Mouse (Mus musculus): ENCODE data around the gene Cngb1.

Cngb1 gene

DNA sequence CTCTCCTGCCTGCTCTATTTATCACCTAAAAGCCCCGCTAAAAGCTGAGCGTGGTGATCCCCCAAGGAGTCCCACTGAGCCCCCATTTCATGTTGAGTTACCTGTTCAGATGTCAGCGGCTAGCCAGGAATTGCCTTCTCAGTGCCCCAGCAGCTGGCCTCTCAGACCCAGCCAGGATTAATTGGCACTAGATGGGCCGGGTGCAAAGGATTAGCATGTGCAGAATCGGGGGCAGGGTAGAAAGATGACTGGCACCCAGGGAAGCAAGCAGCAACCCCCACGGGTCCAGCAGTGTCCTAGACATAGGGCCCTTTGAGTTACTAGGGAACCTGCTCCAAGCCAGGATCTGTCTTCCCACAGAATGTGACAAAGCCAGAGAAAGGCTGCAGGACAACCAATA, at the start of gene Cngb1:
Cngb1 (minus strand) TSS at position 155 of the 400 bp plus-strand sequence.
- no peak for DNase-seq (ENCODE audit: low spot score in 2 of 2)

DNA sequence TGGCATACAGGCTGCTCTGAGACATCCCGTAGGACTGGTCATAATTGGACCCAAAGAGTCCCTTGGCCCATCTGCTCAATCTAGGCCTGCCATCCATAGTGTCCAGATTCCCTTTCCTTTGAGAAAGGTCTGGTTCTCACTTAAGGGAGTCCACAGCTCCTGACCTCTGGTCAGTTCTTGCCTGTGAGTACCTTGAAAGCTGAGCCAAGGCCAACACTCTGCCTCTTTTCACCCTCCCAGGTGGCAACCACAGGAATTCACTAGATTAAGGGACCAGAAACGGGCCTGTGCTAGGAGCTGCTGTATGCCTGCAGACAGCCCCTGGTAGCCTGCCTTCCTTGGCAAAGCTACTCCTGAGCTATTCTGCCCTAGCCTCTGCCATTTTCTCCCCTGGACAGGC, 48.2 kb upstream of the Cngb1 start:
- no peak for DNase-seq (ENCODE audit: low spot score in 2 of 2)

DNA sequence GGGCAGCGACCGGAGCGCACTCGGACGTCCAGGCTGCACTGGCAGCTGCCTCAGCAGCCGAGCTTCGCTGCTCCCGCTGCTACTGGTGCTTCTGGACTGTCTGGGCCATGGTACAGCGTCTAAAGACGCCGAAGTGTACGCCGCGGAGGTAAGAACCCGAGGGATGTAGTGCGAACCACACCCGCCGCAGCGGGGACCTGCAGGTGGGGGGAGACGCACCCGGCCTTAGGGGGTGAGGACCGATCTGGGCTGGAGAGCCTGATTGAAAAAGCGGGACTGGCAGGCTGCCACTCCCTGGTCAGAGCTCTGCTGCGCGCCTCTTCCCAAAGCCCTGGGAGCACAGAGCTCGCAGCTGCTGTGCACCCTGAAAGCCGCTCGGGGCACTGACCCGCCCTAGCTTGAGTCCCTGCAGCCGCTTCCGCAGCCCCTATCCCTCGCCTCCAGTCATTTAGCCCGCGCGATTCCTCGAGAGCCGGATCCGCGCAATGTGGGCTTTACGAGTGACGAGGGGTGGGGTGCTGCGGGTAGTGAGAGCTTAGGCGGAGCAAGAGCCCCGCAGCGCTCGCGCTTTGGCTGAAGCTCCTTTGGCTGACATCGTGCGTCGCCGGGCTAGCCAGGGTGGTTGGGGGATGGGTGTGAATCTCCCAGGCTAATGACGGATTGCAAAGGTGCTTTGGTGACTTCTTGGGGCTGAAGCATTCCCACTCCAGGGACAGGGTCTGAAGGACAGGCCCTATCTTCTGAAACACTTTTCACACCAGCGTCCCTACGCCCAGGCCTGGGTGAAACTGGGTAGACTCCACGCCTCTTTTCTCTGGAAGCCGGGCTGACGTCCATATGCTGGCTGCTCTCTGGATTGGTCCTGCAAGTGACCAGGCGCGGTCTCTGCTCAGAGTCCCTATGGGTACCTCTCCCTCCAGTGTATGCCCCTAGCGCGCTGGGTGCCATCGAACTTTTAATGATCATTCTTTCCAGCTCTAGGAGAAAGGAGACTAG, 46.8 kb upstream of the Cngb1 start:
- DNase-seq (ENCODE audit: low spot score in 2 of 2) = peak; percentile 62 to 64

DNA sequence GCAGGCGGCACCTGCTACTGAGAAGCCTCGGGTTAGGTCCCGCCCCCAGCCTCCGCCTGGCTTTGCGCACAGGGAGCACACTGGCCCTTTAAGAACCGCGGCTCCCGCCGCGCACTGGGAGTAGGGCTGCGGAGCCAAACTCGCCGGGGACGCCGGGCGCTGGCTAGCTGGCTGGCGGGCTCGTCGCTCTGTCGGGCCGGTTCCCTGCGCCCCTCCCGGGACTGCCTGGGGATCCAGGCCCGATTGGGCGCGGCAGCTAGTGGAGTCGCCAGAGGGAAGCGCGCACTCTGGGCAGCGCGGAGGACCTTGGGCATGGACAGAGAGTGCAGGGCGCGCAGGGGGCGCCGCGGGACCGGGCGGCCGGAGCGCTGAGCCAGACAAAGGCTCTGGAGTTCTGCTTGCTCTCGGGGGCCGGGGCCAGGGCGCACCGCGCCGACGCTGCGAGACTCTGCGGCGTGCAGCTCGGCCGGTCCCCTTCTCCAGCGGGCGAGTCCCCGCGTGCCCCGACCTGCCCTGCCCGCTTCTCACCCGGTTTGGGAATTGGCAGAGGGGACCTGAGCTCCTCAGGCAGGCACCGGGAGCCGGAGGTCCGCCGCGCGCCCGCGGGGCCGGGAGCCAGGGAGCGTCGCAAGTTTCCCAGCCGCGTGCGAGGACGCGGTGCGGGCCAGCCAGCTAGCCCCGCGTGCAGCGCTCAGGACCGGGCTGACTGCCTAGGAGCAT, 45.9 kb upstream of the Cngb1 start, which contains the start of gene Mmp15:
Mmp15 (plus strand) TSS at position 118 of the 720 bp plus-strand sequence.
- DNase-seq (ENCODE audit: low spot score in 2 of 2) = peak; percentile 82

DNA sequence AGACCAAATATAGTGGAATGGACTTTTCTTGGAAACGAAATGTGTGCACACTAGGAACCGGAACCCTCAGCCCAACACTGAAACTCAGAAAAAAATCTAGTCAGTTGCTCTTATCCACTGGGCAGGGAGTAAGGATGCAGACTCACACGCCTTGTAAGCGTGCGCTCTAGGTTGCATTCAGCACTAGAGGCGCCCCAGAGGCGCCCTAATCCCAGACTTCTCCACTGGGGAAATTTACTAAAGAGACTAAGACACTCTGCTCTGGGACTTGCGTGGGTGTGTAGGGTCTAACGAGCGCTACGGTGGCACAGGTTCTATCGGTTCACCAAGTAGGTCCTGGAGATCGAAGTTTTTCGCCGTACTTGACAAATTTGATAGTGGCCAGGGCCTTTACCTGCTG, 45.1 kb upstream of the Cngb1 start:
- DNase-seq (ENCODE audit: low spot score in 2 of 2) = no peak

DNA sequence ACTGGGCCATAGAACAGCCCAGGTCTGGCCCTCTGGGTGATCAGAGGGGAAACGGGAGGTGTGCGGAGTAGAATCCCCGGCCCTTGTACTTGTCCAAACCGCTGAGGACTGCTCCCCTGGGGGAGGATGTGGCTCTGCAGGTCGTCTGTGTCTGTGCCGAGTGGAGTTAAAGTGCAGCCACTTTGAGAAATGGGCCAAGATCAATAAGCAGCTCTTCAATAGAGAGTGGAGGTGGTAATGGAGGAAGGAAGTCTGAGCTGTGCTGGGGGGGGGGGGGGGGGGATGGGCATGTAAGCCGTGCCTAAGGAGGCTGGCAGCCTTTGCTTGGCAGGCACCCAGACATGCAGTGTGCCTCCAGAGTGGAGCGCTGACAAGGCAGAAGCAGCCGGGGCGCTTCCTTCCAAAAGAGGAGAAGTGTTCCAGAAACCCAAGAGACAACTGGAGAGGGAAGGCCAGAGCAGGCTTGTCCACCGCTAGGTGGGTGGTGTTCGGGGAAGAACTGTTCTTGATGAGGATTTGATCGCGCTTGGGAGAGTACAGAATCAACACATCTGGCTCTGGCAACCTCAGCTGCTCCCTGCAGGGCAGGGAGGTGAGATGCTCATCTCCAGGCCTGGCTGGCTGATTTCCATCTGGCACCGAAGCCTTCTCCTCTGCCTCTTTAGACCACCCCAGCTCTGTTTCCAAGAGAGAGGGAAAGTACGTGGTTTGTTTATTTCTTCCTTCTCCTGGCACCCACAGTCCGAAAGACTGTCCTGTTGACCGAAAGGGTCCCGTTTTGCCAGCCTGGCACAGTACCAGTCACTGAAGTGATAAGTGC, 42.6 kb upstream of the Cngb1 start:
- DNase-seq (ENCODE audit: low spot score in 2 of 2) = peak; percentile 93 to 94

DNA sequence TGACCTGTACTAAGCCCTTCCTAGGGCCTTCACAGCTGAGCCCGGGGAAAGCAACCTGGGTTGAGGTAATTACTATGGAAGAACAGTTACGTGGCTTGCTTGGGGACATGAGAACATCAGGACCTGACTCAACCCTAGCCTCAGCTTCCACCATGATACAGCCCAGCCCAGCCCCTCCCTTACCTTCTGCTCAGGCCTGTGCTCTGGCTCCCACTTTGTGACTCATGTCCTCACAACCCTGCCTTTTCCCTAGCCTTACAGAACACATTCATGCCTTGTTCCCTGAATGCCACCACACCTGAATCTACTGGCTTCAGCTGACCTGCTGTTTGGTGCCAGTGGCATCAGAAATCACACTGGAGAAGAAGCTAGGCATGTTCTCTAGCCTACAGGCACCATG, 42.0 kb upstream of the Cngb1 start:
- DNase-seq (ENCODE audit: low spot score in 2 of 2) = no peak

DNA sequence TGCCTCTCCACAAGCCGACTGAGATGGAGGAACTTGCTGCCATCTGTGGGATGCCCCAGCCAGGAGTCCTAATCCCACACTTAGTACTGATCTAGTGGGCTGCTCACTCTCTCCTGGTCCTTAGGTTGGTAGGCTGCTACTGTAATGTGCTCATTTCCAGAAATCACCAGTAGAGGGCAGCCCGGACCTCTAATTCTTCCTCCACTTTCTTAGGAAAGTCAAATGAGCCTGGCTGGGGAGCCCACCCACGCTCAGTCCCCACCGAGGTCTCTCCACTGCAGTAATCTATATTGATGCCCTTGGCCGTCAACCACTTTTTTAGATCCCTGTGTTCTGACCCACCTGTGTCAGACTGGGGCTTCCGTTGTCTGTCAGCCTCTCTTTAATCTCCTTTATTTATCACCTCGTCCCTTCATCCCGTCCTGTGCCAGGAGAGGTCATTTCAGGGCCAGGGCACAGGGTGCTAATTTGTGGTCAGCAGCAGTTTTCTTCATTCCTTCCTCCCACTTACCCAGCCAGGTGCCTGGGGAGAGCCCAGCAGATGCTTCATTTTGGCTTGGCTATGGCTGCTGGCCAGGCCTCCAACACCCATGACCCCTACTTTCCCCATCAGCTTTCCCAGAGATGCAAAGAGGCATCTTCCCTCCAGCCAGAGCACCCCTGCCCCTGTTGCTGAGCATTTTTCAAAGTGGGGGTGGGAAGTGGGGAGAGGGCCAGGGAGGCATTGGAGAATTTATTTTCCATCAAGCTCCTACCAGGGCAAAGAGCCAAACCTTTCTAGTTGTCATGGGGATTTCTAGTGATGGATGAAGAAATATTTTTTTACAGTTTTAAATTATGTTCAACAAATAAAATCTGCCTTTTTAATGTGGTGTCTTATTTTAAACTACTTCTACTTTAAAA, 40.5 kb upstream of the Cngb1 start:
- DNase-seq (ENCODE audit: low spot score in 2 of 2) = peak; percentile 89

DNA sequence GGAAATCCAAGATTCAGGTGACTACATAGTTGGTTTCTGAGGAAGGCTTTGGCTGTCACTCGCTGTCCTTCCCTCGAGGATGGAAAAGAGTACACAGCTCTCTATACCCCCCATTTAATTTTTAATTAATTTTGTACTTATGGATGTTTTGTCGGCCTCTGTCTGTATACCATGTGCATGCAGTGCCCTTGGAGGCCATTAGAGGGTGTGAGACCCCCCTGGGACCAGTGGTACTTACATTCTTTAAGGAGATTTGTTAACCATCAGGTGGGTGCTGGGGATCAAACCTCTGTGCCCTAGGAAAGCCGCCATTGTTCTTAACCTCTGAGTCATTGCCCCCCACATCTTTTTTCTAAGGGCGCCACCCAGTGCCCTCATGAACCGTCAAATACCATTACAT, 38.3 kb upstream of the Cngb1 start:
- DNase-seq (ENCODE audit: low spot score in 2 of 2) = no peak

DNA sequence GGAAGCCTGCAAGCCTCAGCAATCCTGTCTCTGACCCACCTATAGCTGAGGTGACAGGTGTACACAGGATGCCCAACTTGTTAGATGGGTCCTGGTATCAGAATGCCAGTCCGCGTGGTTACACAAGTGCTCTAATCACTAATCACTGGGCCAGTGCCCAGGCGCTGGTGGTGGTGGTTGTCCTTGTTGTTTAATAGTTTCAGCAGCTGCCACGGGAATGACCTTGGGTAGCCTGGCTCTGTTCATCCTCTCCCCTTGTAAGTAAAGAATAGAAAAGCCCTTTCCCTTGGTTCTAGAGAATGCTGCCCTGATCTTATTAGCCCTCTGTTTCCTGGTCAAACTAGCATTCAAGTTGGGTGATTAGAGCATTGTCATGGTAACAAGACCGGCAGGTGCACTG, 35.3 kb upstream of the Cngb1 start:
- DNase-seq (ENCODE audit: low spot score in 2 of 2) = no peak

DNA sequence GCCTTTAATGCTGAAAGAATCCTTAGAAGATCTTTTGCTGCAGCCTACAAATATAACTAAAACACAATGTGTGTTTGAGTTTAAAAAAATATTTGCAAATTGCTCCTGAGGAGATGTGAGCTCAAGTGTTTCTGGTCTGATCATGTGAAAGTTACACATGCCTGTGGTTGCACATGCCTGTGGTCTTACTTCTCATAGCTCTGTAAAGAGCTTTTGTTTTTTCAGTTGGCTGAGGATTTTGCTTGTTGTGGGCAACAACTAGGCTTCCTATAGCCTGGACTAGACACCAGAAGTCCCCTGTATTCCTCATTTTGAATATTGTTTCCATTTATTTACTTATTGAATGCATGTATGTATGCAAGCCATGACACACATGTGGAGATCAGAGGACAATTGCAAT, 30.0 kb upstream of the Cngb1 start:
- DNase-seq (ENCODE audit: low spot score in 2 of 2) = no peak

DNA sequence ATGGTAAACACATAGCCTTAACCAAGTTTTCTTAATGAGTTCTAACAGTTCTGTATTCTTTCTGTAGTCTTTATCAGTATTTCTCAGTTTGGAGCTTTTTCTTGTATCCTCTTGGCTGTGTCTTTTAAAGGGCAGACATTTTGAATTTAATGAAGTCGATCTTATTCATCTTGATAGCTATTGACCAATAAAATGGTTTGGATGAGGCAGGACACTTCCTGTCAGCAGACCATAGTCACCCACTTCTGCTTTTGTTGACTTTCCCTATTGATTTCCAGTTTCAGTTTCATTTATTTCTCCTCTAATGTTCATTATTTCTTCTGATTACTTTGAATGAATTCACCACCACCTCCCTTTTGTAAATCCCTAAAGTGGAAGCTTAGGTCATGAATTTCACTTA, 29.3 kb upstream of the Cngb1 start:
- DNase-seq (ENCODE audit: low spot score in 2 of 2) = no peak

DNA sequence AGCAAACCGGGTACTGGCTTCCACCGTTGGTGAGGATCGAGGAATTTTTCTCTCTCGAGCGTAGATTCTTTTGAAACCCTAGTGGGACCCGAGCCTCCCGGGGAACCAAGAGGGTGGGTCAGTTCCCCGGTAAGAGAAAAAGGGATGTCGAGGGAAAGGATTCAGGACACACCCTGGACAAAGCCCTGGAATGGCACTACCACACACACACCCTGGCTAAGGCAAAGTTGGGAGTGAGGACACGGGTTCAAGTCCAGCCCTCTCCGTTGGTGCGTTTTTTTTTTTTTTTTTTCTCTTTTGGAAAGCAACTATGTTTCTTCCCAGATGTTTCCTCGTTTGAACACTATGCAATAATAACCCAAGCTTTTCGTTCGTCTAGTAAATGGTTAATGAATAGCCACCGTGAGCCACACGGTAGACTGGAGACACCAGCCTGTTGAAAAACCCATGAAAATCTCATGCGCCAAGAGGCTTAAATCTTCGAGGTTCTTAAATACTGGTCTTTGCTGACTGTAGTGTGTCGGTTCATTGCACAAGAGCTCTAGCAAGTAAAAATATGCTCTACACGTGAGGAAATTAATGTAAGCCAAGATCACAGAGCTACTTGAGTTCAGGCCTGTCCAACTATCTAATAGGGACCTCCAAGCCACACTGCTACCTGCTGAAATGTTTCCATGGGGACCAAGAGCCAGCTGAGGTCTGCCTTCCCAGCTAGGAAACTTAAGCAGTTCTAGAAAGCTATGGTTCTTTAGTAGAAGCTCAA, 26.2 kb upstream of the Cngb1 start:
- DNase-seq (ENCODE audit: low spot score in 2 of 2) = no peak

DNA sequence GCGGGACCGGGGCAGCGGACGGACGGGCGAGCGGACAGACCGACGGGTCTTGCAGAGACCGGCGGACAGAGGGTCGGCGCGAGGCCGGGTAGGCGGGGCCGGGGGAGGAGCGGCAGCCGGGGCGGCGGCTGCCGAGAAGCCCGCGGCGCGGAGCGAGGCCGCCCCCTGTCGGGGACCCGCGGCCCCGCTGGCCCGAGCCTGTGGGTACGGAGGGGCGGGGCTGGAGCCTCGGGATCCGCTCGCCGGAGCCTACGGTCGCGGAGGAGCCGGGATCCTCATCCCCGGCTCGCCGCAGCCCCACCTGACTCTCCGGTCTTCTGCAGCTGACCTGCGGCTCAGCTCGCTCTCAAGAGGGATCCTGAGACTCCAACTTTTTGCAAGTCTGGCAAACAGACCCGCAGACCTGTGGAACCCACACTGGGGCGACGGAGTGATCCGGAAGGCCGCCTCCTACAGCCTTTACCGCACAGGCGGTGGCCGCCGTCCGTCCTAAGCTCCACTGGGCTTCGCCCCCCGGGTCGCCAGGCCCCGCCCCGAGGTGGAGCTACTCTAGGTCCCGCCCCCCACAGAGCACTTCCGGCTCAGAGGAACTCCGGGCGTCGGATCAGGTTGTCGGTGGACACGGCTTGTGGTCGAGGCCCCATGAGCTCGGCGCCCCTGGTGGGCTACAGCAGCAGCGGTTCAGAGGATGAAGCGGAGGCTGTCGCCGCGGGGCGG, 25.5 kb upstream of the Cngb1 start, which contains the start of the genes Zfp319 and Usb1:
Zfp319 (minus strand) TSS at position 231 of the 717 bp plus-strand sequence.
Usb1 (plus strand) TSS at position 565 of the 717 bp plus-strand sequence.
- DNase-seq (ENCODE audit: low spot score in 2 of 2) = peak; percentile 96

DNA sequence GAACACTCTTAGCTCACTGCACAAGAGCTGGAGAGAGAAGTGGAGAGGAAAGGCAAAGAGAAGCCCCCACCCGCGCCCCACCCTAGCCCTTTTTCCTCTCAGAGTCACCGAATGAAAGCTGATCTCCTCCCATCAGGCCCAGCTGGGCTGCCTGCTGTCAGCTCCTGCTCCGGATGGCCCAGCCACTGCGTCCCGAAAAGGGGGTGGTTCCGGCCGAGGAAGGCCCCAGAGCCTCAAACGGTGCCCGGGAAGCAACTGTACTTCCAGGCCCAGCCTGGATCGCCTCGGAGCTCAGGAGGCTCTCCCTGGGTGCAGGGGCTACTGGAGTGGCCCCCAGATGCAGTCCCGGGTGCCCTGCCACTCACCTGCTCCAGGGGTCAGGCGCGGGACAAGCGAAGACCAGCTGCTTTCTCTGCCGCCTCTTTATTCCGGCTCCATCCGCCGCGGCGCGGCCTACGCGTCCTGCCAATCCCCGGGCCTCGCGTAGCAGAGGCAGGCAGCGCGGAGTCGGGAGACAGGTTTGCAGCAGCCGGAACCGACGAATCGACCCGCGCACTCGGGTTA, 24.9 kb upstream of the Cngb1 start:
- no peak for DNase-seq (ENCODE audit: low spot score in 2 of 2)

DNA sequence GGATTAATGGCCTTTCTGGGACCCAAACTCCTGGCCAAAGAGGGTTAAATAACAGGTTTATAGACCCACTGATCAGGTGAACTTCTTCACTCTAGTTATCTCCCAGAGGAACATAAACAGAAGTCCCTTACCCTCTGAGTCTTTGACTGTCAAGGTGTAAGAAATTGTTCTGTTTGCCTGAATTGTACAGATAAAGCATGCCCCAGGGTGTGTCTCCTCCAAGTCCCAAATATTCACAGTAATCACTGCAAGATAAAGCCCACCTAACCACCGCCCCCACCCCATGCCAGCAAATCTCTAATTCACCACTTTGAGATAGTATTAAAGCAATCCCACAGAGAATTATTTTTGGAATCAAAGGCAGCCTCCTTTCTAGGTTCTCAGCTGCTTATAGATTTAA, 24.0 kb upstream of the Cngb1 start:
- DNase-seq (ENCODE audit: low spot score in 2 of 2) = no peak

DNA sequence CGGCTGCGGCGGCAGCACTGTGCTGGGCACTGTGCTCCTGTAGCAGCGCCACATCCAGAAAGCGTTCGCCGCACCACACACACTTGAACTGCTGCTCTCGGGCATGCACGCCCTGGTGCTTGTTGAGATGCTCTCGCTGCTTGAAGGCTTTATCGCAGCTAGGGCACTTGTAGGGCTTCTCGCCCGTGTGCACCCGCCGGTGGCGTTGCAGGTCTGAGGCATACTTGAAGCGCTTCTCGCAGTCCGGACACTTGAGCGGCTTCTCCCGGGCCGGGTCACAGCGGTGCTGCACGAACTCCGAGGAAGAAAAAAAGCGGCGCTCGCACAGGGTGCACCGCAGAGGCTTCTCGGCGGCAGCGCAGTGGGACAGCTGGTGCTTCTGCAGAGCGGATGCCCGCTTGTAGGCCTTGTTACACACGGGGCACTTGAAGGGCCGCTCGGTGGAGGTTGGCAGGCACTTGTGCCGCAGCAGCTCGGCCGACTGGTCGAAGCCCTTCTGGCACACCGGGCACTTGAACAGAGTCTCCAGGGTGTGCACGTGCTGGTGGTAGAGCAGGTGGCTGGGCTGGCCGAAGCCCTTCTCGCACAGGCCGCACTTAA, 21.6 kb upstream of the Cngb1 start:
- peak in 1 of 2 experiments; percentile 30 for DNase-seq (ENCODE audit: low spot score in 2 of 2)

DNA sequence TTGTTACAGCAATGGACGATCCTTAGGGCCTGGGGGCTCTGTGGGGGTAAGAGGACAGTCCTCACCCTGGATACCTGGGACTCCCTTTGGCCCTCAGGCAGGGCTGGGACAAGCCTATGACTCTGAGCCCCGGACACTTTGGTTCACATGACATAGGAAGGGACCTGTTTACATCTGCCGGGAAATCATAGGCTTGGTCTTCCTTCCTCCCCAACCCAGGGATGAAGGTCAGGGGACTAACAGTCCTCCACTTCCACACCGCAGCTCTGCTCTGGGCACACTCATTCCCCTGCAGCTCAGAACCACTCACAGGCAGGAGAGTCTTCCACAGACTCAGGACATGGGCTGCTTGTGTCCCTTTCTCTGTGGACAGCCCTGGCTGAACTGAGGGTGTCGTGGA, 20.4 kb upstream of the Cngb1 start:
- no peak for DNase-seq (ENCODE audit: low spot score in 2 of 2)

DNA sequence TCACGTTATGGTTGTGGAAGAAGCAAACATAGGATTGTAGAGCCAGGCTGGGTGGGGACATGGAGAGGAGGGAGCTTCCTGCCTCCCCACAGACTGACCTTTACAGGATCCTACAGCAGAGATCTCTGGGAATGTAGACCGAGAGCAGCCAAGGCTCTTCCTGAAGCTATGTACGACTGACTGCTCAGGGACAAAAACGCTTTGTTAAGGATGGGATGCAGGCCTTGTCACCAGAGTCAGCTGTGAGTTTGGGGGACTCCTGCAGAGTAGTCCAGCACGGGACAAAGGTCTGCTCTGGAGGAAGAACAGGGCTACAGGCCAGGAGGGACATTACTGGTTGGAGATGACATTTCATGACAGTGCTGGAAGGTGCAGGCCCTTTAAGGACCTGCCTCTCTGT, 18.3 kb upstream of the Cngb1 start:
- no peak for DNase-seq (ENCODE audit: low spot score in 2 of 2)
